Mouse (Mus musculus) ovary, postnatal 36 days (tissue): ENCODE results near the gene Mtch1.

Source experiments
- DNase-seq: peaks from one replicate; pipeline ENCODE4 v3.0.0; 2022; ENCODE audit warnings: low spot score, mixed read lengths

Gene Mtch1

GRCm38 (mm10) chr17:29305058-29305806 is 42.5 kb downstream of the Mtch1 start:
- DNase-seq: no peak

GRCm38 (mm10) chr17:29304376-29305057 is 43.2 kb downstream of the Mtch1 start:
- DNase-seq: no peak

- no peak for DNase-seq
Measured at GRCm38 (mm10) chr17:29303856-29304255, 43.9 kb downstream of the Mtch1 start.

- no peak for DNase-seq
Measured at GRCm38 (mm10) chr17:29303087-29303486, 44.6 kb downstream of the Mtch1 start.

GRCm38 (mm10) chr17:29302149-29302548 is 45.6 kb downstream of the Mtch1 start:
- DNase-seq: no peak

- no peak for DNase-seq
Measured at GRCm38 (mm10) chr17:29301421-29301820, 46.3 kb downstream of the Mtch1 start.

- no peak for DNase-seq
Measured at GRCm38 (mm10) chr17:29300926-29301325, 46.8 kb downstream of the Mtch1 start.

GRCm38 (mm10) chr17:29299282-29299681 is 48.5 kb downstream of the Mtch1 start:
- DNase-seq: no peak

GRCm38 (mm10) chr17:29297813-29298212 is 49.9 kb downstream of the Mtch1 start:
- DNase-seq: no peak

- no peak for DNase-seq
Measured at GRCm38 (mm10) chr17:29297321-29297720, 50.4 kb downstream of the Mtch1 start.

GRCm38 (mm10) chr17:29295835-29296234 is 51.9 kb downstream of the Mtch1 start:
- no peak for DNase-seq

GRCm38 (mm10) chr17:29293807-29294605 is 53.7 kb downstream of the Mtch1 start:
- no peak for DNase-seq

- DNase-seq: no peak
Measured at GRCm38 (mm10) chr17:29292996-29293395, 54.7 kb downstream of the Mtch1 start.

GRCm38 (mm10) chr17:29291793-29292192 is 55.9 kb downstream of the Mtch1 start:
- no peak for DNase-seq

GRCm38 (mm10) chr17:29282216-29282952 is 65.3 kb downstream of the Mtch1 start:
- DNase-seq: no peak
